Mouse (Mus musculus): Measurements from ENCODE around the gene Trib2. TPM values are rescaled to one million over a fixed set of nuclear protein-coding genes. Genes with fewer than 3 reads are reported as not detected.

Gene Trib2
- polyA plus RNA-seq, 1 experiment from 2014 or later = 146 TPM

DNA sequence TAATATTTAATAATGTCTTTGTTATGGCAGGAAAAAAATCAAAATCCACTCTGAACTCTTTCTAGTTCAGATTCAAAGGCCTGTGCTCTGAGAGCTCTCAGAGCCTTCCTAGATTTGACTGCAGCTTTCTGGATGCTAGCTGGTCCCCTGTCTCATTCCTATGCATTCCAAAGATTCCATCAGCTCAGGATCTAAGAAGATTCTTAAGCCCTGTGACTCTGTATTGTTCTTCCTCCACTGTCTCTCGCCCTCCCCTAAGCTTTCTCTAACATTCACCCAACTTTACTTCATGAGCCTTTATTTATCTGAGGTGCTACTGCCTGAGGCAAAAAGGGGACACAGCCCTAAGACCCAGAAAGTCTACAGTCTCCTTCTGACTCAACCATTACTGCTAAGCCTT is 51.5 kb downstream of the Trib2 start:
- no peak overlapping the region for H3K4me3 ChIP-seq (ENCODE audit: low read depth, low read length)
- H3K4me1 ChIP-seq (ENCODE audit: control insufficient read depth, insufficient read depth, low read length) = no peaks in the 10 kb centered on the region
- no peaks in the 10 kb centered on the region for H3K27me3 ChIP-seq (ENCODE audit: control insufficient read depth, insufficient read depth, low read depth, low read length)
- H3K27ac ChIP-seq (ENCODE audit: low read length) = no peak overlapping the region
- ATAC-seq = no peak
- no peaks in the 10 kb centered on the region for H3K9me3 ChIP-seq (replicated peaks; ENCODE audit: control insufficient read depth, low read length, poor library complexity, severe bottlenecking)
- 4% methylated on average over 1 of the region's 1 CpGs for WGBS
- no peak overlapping the region for H3K9ac ChIP-seq (ENCODE audit: low read depth, low read length)
- H3K36me3 ChIP-seq (ENCODE audit: control insufficient read depth, insufficient read depth, low read length) = no peaks in the 10 kb centered on the region
- H3K4me2 ChIP-seq (ENCODE audit: low read length) = no peak overlapping the region

DNA sequence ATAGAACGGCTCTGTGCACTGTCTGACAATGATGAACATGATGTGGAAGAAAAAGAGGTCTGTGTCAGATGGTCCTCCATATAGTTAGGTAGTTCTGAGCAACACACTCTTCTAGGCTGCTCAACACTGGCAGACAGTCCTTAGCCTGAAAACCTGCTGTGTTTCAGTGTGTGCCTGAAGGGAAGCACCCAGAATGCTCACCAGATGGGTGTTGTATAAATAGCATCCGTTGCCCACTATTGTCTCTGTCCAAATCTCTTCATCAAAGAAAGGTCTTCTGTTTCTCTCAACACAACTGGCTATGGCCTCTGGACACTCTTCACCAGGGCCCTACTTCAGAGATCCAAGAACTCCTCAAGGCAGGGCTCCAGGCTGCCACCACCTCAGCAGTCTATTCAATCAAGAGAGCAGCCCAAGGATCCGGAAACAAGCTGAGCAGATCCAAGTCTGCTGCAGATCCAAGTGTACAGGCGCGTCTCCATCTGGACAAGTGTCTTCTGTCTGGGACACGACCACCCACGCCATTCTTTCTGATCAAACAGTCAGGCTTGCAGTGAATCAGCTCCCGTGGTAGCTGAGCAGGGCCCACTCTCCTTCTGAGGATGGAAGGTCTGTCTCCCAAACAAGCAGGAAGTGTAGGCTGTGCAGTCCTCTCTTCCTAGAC is 55.1 kb downstream of the Trib2 start:
- ATAC-seq = no peak
- WGBS = 91% methylated on average over 8 of the region's 8 CpGs
- Histone ChIP-seq H3K9ac (ENCODE audit: low read depth, low read length) (no peak overlapping the region), H3K27me3 (ENCODE audit: control insufficient read depth, insufficient read depth, low read depth, low read length) (no peaks in the 10 kb centered on the region), H3K4me2 (ENCODE audit: low read length) (no peak overlapping the region), H3K27ac (ENCODE audit: low read length) (no peak overlapping the region), H3K4me3 (ENCODE audit: low read depth, low read length) (no peak overlapping the region), H3K4me1 (ENCODE audit: control insufficient read depth, insufficient read depth, low read length) (no peaks in the 10 kb centered on the region), H3K36me3 (ENCODE audit: control insufficient read depth, insufficient read depth, low read length) (no peaks in the 10 kb centered on the region), H3K9me3 (replicated peaks; ENCODE audit: control insufficient read depth, low read length, poor library complexity, severe bottlenecking) (no peaks in the 10 kb centered on the region)

DNA sequence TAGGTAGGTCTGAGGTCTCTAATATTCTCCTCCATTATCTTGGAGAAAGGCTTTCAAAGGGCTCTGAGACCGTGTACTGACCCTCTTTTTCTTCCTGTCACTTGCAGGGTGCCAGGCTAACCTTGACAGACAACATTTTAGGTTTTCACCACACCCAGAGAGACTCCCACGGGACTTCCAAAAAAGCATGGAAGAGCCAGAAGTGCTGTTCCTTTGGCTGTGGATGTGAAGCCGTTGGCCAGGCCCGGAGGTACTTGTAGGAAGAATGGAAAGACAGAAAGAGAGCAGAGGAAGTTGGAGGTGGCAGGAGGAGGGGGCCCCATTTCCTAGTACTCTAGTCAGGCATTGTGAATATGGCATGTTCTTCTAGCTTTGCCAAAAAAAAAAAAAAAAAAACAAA is 56.0 kb downstream of the Trib2 start:
- no peaks in the 10 kb centered on the region for H3K4me1 ChIP-seq (ENCODE audit: control insufficient read depth, insufficient read depth, low read length)
- no peaks in the 10 kb centered on the region for H3K36me3 ChIP-seq (ENCODE audit: control insufficient read depth, insufficient read depth, low read length)
- no peaks in the 10 kb centered on the region for H3K27me3 ChIP-seq (ENCODE audit: control insufficient read depth, insufficient read depth, low read depth, low read length)
- 90% methylated on average over 4 of the region's 4 CpGs for WGBS
- ATAC-seq = no peak
- H3K4me3 ChIP-seq (ENCODE audit: low read depth, low read length) = no peak overlapping the region
- no peaks in the 10 kb centered on the region for H3K9me3 ChIP-seq (replicated peaks; ENCODE audit: control insufficient read depth, low read length, poor library complexity, severe bottlenecking)
- no peak overlapping the region for H3K9ac ChIP-seq (ENCODE audit: low read depth, low read length)
- no peak overlapping the region for H3K4me2 ChIP-seq (ENCODE audit: low read length)
- H3K27ac ChIP-seq (ENCODE audit: low read length) = no peak overlapping the region

DNA sequence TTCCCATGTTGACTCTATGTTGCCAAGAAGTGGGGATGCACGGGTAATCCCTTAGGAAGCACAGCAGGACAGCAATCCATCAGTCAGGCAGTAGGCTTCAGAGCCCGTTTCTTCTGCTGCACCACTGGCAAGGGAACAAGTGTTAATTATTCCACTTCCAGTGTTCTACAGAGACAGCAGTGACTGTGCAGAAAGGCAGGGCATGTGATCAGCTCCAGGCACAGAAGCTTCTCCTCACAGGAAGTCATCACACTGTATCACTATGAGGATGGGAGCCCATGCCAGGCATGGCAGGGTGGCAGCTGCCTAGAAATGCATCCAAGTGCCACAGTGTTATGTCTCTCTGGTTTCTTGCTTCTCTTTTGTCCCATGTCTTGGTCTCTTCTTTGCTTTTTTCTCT is 57.9 kb downstream of the Trib2 start:
- Histone ChIP-seq H3K4me1 (ENCODE audit: control insufficient read depth, insufficient read depth, low read length) (no peaks in the 10 kb centered on the region), H3K27me3 (ENCODE audit: control insufficient read depth, insufficient read depth, low read depth, low read length) (no peaks in the 10 kb centered on the region), H3K4me3 (ENCODE audit: low read depth, low read length) (no peak overlapping the region), H3K27ac (ENCODE audit: low read length) (no peak overlapping the region), H3K36me3 (ENCODE audit: control insufficient read depth, insufficient read depth, low read length) (no peaks in the 10 kb centered on the region), H3K9me3 (replicated peaks; ENCODE audit: control insufficient read depth, low read length, poor library complexity, severe bottlenecking) (no peaks in the 10 kb centered on the region), H3K9ac (ENCODE audit: low read depth, low read length) (no peak overlapping the region), H3K4me2 (ENCODE audit: low read length) (no peak overlapping the region)
- ATAC-seq = no peak
- WGBS = 28% methylated on average over 2 of the region's 2 CpGs

DNA sequence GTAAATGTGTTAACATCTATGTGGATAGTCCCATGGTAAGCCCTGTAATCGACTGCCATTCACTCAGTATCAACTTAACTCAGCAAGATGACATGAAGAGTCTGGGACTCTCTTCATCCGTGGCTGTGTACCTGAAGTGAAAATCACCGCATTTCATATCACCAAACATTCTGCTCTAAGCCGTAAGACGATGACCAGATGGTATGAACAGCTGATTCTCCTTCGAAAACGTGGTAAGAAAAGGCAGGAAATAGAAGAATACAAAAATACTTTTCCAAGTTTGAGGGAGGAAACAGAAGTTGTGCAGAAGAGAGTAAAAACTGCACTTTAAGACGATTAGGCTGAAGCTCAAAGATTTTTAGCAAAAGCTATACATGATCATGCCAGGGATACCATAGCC is 59.4 kb downstream of the Trib2 start:
- Histone ChIP-seq H3K27me3 (ENCODE audit: control insufficient read depth, insufficient read depth, low read depth, low read length) (no peaks in the 10 kb centered on the region), H3K36me3 (ENCODE audit: control insufficient read depth, insufficient read depth, low read length) (no peaks in the 10 kb centered on the region), H3K9me3 (replicated peaks; ENCODE audit: control insufficient read depth, low read length, poor library complexity, severe bottlenecking) (no peaks in the 10 kb centered on the region), H3K4me3 (ENCODE audit: low read depth, low read length) (no peak overlapping the region), H3K4me2 (ENCODE audit: low read length) (no peak overlapping the region), H3K4me1 (ENCODE audit: control insufficient read depth, insufficient read depth, low read length) (no peaks in the 10 kb centered on the region), H3K27ac (ENCODE audit: low read length) (no peak overlapping the region), H3K9ac (ENCODE audit: low read depth, low read length) (no peak overlapping the region)
- WGBS = 91% methylated on average over 8 of the region's 8 CpGs
- no peak for ATAC-seq

DNA sequence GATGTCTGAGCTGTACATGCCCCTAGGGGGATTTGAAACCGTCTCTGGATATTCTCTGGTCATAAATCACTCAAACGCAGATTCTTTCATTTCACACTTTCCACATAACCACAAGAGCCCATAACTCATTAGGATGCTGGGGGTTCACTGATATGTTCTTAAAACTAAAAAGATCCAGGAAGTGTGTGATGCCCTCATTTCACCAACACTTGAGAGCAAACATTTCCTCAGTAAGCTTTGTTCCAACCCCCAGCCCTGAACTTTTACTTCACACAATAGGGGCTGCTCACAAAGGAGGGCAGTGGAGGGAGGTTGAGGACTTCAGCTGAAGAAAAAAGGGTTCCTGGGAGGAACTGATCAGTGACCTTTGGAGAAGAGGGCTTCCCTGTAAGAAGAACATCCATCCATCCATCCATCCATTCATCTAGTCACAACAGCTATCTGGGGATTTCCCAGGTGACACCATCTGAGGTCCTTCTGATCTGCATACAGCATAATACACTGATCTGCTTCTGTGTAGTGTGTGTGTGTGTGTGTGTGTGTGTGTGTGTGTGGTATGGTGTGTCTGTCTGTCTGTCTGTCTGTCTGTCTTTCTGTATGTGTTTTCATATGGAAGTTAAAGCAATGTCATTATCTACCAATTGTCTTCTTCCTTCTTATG is 61.6 kb downstream of the Trib2 start:
- no peak overlapping the region for H3K27ac ChIP-seq (ENCODE audit: low read length)
- no peak overlapping the region for H3K9ac ChIP-seq (ENCODE audit: low read depth, low read length)
- ATAC-seq = no peak
- WGBS = 75% methylated on average over 2 of the region's 2 CpGs
- no peaks in the 10 kb centered on the region for H3K9me3 ChIP-seq (replicated peaks; ENCODE audit: control insufficient read depth, low read length, poor library complexity, severe bottlenecking)
- H3K4me2 ChIP-seq (ENCODE audit: low read length) = no peak overlapping the region
- no peaks in the 10 kb centered on the region for H3K4me1 ChIP-seq (ENCODE audit: control insufficient read depth, insufficient read depth, low read length)
- no peaks in the 10 kb centered on the region for H3K27me3 ChIP-seq (ENCODE audit: control insufficient read depth, insufficient read depth, low read depth, low read length)
- no peaks in the 10 kb centered on the region for H3K36me3 ChIP-seq (ENCODE audit: control insufficient read depth, insufficient read depth, low read length)
- H3K4me3 ChIP-seq (ENCODE audit: low read depth, low read length) = no peak overlapping the region

DNA sequence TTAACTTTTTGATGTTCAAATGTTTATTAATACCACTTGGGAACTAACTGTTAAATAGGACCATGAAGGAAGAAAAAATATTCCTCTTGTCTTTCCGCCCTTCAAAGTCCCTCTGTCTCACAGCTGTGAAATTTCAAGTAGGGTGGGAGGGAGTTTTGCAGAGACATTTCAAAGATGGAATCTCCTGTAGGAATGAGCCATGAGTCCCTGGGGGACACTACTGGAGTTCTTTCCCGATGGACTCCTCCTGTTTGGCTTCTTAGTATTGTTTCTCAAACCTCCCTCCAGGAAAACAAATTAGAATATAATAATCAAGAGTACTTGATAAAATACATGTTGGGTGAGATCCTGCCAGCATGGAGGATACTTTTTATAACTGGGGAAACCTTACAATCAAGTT is 62.1 kb downstream of the Trib2 start:
- Histone ChIP-seq H3K27ac (ENCODE audit: low read length) (no peak overlapping the region), H3K36me3 (ENCODE audit: control insufficient read depth, insufficient read depth, low read length) (no peaks in the 10 kb centered on the region), H3K9me3 (replicated peaks; ENCODE audit: control insufficient read depth, low read length, poor library complexity, severe bottlenecking) (no peaks in the 10 kb centered on the region), H3K27me3 (ENCODE audit: control insufficient read depth, insufficient read depth, low read depth, low read length) (no peaks in the 10 kb centered on the region), H3K4me2 (ENCODE audit: low read length) (no peak overlapping the region), H3K4me1 (ENCODE audit: control insufficient read depth, insufficient read depth, low read length) (no peaks in the 10 kb centered on the region), H3K9ac (ENCODE audit: low read depth, low read length) (no peak overlapping the region), H3K4me3 (ENCODE audit: low read depth, low read length) (no peak overlapping the region)
- WGBS = 86% methylated on average over 2 of the region's 2 CpGs
- ATAC-seq = no peak

DNA sequence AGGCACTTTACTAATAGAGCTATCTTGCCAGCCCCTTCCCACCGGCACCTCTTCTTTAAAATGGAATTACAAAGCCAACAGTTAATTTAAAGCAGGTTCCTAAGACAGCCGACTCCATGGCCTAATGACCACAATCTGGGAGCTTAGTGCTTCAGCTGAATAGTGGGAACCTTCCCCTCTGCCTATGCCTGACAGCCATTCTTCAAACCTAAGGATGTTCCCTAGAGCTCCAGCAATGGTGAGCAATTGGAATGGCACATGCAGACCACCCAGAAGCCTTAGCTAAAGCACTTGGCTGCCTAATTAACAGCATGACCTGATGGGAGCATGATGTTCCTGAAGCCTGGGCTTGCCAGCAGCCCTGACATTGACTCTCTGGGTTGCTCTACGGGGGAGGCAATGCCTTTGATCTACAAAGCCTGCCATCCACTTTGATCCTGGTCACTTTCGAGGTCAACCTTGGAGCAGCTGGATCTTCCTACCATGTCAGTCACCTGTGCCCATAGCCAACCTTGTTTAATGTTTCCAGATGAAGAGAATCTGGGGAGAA is 67.0 kb downstream of the Trib2 start:
- Histone ChIP-seq H3K27ac (ENCODE audit: low read length) (no peak overlapping the region), H3K9me3 (replicated peaks; ENCODE audit: control insufficient read depth, low read length, poor library complexity, severe bottlenecking) (no peaks in the 10 kb centered on the region), H3K36me3 (ENCODE audit: control insufficient read depth, insufficient read depth, low read length) (no peaks in the 10 kb centered on the region), H3K4me1 (ENCODE audit: control insufficient read depth, insufficient read depth, low read length) (no peaks in the 10 kb centered on the region), H3K27me3 (ENCODE audit: control insufficient read depth, insufficient read depth, low read depth, low read length) (no peaks in the 10 kb centered on the region), H3K4me3 (ENCODE audit: low read depth, low read length) (no peak overlapping the region), H3K4me2 (ENCODE audit: low read length) (no peak overlapping the region), H3K9ac (ENCODE audit: low read depth, low read length) (no peak overlapping the region)
- 33% methylated on average over 4 of the region's 4 CpGs for WGBS
- ATAC-seq = no peak

DNA sequence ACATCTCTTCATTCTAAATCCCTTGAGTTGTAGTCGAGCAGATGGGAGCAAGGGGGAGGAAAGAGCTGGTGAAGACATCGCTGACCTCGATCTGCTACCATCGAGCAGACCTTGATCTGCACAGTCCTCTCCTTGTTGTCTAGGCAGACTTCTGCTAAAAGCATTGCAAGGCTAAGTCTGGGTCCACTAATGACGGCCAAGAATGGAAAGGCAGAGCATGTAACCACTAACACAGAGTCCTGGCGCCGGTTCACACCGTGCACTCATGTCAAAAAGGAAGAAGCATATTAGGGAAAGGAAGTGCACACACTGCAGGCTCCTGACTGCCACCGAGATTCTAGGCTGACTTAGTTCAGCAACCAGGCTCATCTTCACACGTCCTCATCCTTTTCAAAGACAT is 71.0 kb downstream of the Trib2 start:
- H3K27ac ChIP-seq (ENCODE audit: low read length) = no peak overlapping the region
- no peak overlapping the region for H3K4me2 ChIP-seq (ENCODE audit: low read length)
- no peak overlapping the region for H3K4me3 ChIP-seq (ENCODE audit: low read depth, low read length)
- no peaks in the 10 kb centered on the region for H3K4me1 ChIP-seq (ENCODE audit: control insufficient read depth, insufficient read depth, low read length)
- no peak overlapping the region for H3K9ac ChIP-seq (ENCODE audit: low read depth, low read length)
- no peaks in the 10 kb centered on the region for H3K27me3 ChIP-seq (ENCODE audit: control insufficient read depth, insufficient read depth, low read depth, low read length)
- H3K9me3 ChIP-seq (replicated peaks; ENCODE audit: control insufficient read depth, low read length, poor library complexity, severe bottlenecking) = no peaks in the 10 kb centered on the region
- WGBS = 72% methylated on average over 10 of the region's 10 CpGs
- ATAC-seq = no peak
- H3K36me3 ChIP-seq (ENCODE audit: control insufficient read depth, insufficient read depth, low read length) = no peaks in the 10 kb centered on the region
